Mouse (Mus musculus) heart, postnatal 0 days (tissue): ENCODE results near the gene Ift80.

Experiments
- CTCF ChIP-seq: IDR thresholded peaks from 2 replicates; pipeline ENCODE4 v1.5.1; 2016; ENCODE audit warnings: antibody characterized with exemption, control low read depth, low read depth
- EP300 ChIP-seq: IDR thresholded peaks from 2 replicates; pipeline ENCODE4 v1.6.1; 2016; ENCODE audit warnings: antibody characterized with exemption, low read depth

- TF ChIP-seq CTCF (no peak), EP300 (no peak)
Measured at GRCm38 (mm10) chr3:69041298-69041697, 36.9 kb upstream of the Ift80 start.
